Mouse (Mus musculus) cerebellum, postnatal 10 days (tissue): ENCODE results near the gene Ncor2.

Source experiments
- DNase-seq, 2 experiments: peaks; one replicate each; pipeline ENCODE4 v3.0.0; 2021; ENCODE audit warnings: mixed read lengths in 2 of 2

Ncor2 gene

GRCm38 (mm10) chr5:125125219-125125618, 53.8 kb downstream of the Ncor2 start:
- peak in 1 of 2 experiments; percentile 39 for DNase-seq

GRCm38 (mm10) chr5:125124002-125124401, 55.0 kb downstream of the Ncor2 start:
- no peak for DNase-seq

GRCm38 (mm10) chr5:125123206-125123605, 55.8 kb downstream of the Ncor2 start:
- peak; percentile 52 to 63 for DNase-seq

- DNase-seq = no peak
Measured at GRCm38 (mm10) chr5:125122546-125122945, 56.5 kb downstream of the Ncor2 start.

GRCm38 (mm10) chr5:125122049-125122448, 57.0 kb downstream of the Ncor2 start:
- DNase-seq = peak; percentile 69 to 72

GRCm38 (mm10) chr5:125120517-125121303, 58.3 kb downstream of the Ncor2 start:
- no peak for DNase-seq

DNA sequence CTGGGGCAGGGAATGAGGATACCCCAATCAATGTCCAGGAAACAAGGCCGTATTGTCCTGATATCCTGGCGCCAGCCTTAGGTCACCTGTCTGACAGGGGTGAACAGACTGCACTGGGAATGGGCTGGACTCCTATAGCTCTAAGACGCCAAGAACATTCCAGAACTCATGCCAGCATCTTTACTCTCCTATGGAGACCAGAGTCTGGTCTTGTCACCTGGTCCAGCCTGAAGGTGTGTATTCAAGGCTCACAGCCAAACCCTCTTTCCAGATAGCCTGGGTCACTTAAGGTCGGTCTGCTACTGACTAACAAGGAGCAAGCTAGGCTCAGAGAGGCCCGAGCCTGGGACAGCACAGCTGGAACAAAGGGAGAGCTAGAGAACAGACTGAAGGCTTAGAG, 61.8 kb downstream of the Ncor2 start:
- DNase-seq = peak; percentile 75 to 80

- peak; percentile 75 to 91 for DNase-seq
Measured at GRCm38 (mm10) chr5:125113029-125113428, 66.0 kb downstream of the Ncor2 start.

- DNase-seq = peak; percentile 56 to 71
Measured at GRCm38 (mm10) chr5:125112588-125112987, 66.4 kb downstream of the Ncor2 start.

DNA sequence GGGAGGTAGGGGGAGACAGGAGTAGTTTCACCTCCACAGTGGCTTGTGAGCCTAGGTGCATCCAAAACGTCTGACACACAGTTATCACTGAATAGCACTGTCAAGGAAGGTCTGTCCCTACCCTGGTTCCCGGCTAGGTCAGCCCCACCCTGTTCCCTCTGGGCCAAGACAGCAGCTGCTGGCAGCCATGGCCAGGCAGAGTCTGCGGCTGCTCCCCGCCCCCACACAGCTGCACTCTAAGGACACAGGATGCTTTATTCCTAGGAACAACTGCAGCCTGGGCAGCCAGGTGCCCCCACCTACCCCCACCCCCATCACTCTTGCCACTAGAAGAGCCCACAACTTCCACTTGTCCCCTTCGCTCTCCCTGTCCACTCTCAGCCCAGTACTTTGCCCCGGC, 67.9 kb downstream of the Ncor2 start:
- peak; percentile 61 to 77 for DNase-seq

DNA sequence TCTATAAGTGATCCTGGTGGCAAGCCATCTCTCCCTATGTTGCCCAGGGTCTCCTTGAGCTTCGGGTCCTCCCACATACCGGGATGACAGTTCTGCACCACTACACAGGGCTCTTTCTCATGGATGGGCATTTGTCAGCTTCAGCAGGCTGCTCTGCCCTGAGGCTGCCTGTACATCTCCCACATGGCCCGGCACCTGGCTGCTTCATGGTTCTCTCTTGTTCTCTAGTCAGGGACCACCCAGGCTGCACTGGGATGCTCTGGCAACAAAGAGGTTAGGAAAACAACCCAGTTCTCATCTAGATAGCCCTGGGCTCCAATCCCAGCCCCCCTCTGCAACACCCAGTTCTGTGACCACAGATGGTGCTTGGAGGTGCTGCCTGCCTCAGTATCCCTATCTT, 68.3 kb downstream of the Ncor2 start:
- DNase-seq = peak in 1 of 2 experiments; percentile 58

DNA sequence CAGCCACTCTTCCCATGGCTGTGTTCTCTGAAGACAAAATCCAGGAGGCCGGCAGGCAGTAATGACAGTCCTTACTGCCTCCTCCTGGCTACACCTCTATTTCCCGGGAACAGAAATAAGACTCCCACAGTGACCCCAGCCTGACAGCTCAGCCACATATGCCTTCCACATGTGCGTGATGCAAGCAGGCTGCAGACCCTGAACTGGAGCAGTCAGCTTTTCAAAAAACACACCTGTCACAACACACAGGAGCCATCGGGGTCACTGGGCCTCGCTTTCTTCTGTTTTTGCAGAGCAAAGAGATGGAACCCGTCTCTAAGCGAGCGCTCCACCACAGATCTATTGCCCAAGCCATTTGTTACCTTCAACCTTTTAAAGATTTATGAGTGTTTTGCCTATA, 68.8 kb downstream of the Ncor2 start:
- DNase-seq = no peak

DNA sequence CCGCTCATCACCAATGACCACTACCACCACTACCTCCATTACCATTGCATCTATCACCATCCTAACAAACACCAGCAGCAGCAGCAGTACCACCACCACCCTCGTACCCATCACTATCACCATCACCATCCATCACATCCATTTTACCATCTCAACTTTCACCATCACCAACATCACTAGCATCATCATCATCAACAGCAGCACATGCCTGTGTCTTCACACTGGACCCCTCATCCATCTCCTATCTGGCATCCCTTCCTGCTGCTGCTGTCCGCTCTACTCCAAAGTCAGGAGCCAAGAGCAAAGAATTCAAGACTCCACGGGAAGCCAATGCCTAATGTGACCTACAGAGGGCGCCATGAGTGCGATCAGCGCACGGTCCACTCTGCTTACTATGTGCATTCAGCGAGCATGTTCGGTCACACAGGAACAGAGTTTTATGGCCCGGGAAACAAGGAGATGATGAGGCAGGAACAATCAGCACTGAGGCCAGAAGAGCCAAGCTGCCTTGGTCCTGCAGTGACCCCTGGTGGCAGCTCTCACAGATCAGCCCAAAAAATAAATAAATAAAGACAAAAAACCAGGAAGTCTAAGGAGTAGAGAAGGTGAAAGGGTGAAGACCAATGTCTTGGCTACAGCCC, 71.9 kb downstream of the Ncor2 start:
- peak; percentile 84 to 87 for DNase-seq

- no peak for DNase-seq
Measured at GRCm38 (mm10) chr5:125106191-125106590, 72.8 kb downstream of the Ncor2 start.

DNA sequence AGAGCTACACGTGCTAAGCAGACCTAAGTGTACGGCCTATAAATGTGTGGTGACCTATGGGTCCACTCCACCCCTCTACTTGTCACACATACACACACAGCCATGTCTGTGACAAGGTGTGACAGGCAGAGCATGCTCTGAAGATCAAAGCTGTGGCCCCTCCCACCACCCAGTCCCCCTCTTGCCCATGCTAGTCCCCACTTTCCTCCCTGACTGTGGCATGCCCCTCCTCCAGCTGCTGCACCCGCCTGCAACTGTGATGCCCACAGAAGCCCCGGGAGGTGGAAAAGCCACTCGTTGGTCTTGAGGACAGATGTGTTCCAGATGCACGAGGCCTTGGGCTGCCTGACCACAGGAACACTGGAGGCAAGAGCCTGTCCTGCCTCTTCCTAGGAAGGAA, 74.2 kb downstream of the Ncor2 start:
- DNase-seq = no peak

DNA sequence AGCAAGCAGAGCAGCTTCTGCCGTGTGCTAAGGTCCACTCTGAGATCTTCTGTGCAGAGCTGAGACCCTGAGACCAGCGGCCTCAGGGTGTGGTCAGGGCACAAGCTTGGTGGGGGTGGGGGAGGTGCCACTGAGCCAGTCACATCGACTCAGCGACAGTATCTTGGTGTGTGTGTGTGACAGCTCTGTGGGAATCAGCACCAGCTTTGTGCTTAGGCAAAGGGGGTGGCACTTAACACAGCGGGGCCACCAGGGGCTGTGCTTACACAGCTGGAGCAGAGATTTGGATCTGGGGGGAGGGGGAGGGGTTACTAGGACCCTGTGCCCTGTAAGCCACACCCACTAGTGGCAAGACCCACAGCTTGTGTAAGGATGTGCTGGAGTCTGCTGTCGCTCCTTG, 75.6 kb downstream of the Ncor2 start:
- no peak for DNase-seq

GRCm38 (mm10) chr5:125102907-125103306, 76.1 kb downstream of the Ncor2 start:
- peak; percentile 70 to 79 for DNase-seq

DNA sequence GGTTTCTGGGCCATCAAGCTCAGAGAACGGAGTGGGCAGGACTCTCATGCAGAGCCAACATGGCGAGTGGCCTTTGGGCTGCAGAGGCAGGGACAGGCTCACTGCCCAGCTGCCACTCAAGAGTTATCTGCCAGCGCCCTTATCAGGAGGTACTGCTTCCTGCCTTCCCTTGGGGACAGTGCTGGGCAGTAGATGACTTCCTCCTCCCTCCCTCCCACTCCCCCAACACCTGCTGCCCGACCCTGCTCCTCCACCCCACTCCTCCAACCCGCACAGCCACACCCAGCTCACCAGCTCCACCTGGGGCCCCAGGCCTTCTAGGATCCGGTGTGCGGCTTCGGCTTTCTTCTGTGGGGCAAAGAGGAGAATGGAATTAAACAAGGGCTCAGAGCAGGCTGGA, 76.7 kb downstream of the Ncor2 start:
- no peak for DNase-seq

- DNase-seq = no peak
Measured at GRCm38 (mm10) chr5:125099785-125100350, 79.2 kb downstream of the Ncor2 start.

DNA sequence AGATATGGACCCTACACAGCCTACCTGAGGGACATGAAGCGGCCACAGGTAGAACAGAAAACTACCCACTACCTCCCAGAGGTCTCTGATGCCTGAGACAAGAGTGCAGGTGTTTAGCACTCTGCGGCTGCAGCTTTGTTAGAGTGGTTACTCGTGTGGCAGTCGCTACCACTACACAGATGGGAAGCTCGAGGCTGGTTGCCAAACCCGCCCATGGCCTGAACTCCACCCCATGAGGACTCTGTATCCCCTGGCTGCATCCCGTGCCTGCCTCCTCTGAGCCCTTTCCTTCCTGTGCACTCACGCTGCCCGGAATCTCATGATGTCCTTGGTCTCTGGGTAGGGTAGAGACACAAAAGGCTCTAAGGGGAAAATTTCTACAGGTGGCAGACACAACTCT, 80.3 kb downstream of the Ncor2 start:
- DNase-seq = peak in 1 of 2 experiments; percentile 67

GRCm38 (mm10) chr5:125096368-125096767, 82.7 kb downstream of the Ncor2 start:
- DNase-seq = no peak

- no peak for DNase-seq
Measured at GRCm38 (mm10) chr5:125095525-125096175, 83.4 kb downstream of the Ncor2 start.

GRCm38 (mm10) chr5:125093795-125094194, 85.2 kb downstream of the Ncor2 start:
- DNase-seq = no peak
